Mouse (Mus musculus): Measurements from ENCODE around the gene Tmem238l.

Tmem238l gene

DNA sequence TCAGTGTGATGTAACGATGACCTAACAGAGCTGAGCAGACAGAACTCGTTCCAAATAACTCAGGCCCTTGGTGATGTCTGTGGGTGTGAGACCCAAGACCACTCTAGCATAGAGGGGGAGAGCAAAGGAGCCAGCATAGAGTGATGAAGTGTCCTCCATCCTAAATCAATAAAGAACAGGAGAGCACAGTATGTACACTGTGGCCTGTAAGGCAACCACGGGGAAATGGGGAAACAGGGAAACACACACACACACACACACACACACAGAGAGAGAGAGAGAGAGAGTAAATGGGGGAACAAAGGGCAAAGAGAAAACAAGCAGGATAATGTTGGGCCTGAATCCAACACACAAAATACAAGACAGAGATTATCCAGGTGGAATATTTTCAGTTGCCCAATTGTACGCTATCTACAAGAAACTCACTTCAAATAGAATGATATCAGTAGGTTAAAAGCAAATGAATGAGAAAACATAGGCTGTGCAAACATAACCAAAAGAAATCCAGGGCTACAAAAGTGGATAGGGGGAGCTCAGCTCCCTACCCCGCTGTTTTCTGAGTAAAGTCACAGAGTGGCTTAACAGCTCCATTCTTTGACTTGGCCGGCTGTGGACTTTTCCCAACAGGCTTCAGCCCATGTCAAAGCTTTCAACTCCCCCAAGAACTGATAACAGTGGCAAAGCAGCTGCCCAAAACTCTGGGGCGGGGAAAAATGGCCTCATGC, 19.3 kb downstream of the Tmem238l start:
- DNase-seq (ENCODE audit: low spot score in 2 of 2): no peak

DNA sequence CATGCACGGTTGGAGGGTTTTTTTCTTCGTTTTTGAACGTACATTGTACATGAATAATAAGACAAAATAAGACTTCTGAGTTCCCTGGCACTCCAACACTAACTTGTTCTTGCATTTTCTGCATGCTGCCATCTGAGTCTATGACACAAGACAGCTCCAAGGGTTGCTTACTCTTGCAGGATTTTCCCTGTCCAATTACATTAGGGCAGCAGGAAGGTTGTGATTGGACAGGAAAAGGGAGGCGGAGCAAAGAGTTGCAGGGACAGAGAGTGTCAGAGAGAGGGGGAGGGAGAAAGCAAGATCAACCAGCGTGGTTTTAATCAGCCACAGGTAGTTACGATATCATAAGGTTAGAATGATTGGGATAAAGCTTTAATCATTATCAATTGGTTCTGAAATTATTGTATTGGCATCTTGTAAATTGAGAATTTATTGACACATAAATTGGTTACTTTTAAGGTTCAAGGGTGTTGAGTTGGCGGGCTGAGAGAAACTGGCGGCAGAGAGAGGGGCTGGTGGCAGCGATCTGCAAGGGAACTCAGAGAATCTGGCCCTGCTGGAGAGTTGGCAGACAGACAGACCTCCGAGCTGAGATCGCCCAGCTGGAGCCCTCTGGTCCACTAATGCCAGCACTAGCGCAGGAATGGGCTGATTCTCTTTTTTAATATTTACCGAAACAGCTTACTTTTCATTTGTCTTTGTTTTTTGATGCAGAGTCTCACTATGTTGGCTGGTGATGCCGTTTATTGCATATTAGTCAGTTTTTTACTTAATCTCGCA, 25.1 kb downstream of the Tmem238l start:
- DNase-seq (ENCODE audit: low spot score in 2 of 2): no peak

DNA sequence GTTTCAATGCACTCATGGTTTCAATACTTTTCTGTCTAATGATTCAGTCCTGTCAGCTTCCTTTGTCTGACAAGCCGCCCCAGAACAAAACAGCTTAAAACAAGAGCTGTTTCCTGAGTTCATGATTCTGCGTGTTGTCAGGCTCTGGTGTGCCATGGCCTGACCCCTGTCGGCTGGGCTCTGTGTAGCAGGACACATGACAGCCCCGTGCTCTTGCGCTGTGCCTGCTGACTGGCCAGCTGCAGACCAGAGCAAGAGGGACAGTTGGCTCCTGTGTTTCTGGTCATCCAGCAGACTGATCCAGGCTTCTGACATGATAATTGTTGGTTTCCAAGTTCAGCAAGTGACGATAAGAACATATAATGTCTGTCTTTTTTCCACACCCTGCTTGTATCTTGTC, 26.4 kb downstream of the Tmem238l start:
- DNase-seq (ENCODE audit: low spot score in 2 of 2): no peak

DNA sequence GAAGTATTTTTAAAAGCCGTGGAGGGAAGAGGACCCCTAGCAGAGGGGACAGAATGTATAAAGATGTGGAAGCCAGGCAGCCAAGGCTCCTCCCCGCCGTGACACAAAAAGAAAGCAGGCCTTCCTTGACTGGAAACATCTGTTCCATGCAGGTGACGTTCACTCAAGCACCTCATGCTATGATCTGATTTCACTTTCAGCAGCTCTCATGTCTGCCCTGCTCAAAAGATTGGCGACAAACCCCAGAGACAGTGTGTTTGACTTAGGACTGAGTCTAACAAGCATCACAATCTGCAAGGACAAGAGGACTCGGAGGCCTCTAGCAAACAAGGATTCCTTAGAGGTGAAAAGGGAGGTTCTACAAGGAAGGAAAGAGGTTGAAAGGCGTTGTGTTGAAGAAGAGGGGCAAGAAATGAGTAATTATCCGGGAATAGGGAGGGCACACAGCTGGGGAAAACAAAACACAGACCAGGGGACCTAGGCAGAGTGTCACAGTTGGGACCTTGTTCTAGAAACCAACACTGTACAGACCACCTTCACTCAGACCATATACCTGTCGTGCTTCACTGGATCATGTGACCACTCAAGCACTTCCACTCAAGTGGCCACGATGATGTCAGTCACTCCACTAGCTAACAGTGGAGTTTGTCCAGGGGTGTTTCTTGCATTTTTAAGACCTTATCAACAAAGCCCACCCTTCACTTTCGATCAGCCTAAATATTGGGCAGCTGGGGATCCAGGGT, 27.2 kb downstream of the Tmem238l start:
- no peak for DNase-seq (ENCODE audit: low spot score in 2 of 2)

DNA sequence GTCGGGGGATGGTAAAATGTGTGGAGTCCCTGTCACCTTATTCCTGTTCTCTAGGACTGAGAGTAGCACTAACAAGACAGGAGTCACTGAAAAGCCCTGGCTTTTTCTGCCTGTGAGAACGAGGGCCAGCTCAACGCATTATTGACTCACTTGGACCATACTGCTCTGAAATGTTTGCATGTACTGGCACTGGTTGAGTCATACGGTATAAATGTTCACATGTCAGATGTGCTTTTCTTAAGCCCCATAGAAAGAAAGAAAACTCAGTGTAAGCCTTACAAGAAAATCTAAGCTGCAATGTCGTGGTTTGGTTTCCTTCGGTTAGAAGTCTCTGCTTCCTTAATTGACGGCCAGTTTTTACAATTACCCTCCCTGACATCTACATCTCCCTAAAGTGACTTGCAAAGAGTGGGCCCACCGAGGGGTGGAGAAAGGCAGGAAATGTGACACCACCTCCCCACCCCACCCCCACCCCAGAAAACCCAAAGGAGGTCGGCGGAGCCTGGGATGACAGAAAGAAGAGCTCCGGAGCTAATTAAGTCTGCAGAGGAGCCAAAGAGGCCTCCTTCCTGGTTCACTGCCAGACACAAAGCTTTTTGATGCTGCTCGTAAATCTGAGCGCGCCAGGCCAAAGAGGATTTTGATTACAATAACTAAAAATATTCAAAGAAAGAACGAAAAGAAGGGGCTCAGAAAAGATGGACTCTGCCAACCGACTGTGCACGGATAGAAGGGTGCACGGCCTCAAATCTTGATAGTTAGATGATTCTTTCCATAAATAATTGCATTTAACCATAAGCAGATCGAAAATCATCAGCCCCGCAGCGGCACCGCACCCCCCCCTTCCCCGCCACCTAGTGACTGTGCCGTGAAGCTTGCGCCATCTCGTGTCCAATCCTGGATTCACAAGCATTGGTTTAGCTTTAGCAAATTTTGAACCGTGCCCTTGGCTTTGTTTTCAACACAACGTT, 28.0 kb downstream of the Tmem238l start:
- peak; percentile 22 to 73 for DNase-seq (ENCODE audit: low spot score in 2 of 2)

DNA sequence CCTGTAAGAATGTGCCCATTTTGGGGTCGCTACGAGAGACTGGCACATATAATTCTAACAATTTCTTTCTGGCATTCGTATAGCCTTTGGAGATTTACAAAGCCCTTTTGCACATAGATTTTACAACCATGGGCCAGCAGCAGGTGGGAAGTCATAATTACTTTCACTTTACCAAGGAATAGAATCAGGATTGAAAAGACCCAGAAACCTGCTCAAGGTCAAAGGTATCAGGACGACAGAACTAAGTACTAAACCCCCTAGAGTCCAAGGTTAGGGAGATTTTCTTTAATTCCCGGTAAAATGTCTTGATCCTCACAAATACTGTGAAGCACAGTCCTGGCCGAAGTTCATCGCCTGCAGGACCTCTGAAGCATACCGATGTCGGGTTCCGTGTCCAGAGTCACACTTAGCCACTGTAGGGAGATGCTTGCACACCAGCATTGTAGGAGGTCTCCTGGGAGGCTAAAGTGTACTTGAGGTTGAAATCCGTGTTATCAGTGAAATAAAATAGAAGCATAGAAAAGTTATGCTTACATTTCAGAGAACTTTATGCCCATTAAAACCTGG, 28.8 kb downstream of the Tmem238l start:
- no peak for DNase-seq (ENCODE audit: low spot score in 2 of 2)

DNA sequence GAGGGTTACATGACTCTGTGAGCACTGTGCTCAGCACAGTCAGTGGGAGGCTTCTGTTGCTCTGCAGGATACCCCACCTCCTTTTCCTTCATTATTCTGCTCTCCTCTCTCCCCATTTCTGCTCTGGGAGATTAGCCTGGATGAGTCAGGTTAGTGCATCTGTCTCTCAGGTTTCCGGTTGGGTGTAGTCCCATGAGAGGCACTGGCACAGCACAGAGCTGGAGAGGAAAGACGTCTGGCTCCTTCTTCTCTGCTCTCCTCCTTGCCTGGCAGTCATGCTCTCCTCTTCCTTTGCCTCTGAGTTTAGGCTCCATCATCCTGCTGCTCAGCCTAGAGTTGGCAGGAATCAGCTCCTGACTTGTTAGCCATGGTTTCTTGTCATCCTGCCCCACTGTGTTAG, 35.7 kb downstream of the Tmem238l start:
- DNase-seq (ENCODE audit: low spot score in 2 of 2): no peak

DNA sequence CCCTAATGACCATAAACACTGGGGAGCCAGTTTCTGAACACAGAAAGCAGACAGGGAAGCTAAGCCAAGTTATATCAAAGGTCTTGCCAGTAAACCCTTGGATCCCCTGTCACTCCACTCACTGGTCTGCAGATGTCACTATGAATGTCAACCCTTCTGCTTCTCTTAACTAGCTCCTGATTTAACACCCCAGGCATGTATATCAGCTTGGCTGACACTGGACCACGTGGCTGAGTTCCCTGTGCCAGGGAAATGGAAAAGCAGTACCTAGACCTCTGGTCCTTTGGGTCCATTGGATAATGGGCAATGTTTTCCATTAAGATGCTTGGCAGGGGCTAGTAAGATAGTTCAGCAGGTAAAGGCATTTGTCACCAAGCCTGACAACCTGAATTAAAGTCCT, 37.2 kb downstream of the Tmem238l start:
- DNase-seq (ENCODE audit: low spot score in 2 of 2): no peak

DNA sequence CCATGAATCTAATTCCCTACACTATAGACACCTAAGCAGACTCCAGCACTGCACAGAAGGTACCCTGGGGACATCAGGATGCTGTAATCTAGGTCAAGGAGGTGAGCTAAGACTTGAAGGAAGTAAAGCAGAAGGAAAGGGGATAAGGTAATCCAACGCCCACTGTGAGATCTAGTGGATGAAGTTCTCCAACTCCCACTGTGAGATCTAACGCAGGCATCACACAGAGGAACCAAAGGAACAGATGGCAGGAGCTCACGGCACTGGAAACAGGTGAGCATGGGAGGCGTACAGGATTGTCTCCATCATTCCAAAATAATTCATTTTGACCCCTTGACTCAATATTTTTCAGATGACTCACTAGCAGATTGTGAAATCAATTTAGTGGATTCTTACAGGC, 40.0 kb downstream of the Tmem238l start:
- no peak for DNase-seq (ENCODE audit: low spot score in 2 of 2)

DNA sequence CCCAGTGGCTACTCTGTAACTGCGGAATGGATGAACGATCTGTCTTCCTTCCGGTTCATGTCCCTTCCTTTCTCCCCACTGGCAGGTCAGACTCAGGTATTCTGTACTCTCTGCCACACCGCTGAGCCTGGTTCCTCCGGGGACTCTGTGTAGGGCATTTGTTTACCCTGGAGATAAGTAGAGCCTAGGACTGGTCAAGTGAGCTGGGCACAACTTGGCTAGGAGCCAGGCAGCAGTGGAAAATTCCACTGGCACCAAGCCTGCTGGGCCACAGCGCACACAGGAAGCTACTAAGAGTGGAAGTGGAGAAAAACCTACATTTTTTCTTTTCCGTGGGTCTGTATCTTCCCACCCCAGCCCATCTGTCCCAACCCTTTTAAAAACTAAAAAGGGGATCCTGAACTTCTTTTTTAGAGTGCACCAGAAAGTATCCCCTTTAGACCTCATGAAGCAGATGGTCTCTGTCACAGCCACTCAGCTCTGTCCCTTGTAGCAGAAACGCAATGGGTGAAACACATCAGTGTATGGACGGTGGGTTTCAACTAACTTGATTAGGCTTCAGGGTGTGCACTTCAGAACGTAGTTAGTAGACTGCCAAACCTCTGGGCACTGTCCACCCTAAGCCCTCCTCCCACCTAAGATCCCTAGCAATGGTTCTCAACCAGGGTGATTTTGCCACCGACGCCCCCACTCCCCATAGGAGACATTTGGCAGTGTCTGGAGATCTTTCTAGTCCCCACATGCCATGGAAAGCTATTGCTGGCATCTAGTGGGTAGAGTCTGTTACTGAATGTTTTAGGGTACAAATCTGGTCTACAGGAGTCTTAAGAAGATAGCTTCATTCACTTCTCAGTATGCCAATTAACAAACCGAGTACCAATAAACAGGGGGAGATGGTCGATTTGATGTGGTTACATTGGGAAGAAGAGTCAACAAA, 42.3 kb downstream of the Tmem238l start:
- no peak for DNase-seq (ENCODE audit: low spot score in 2 of 2)

DNA sequence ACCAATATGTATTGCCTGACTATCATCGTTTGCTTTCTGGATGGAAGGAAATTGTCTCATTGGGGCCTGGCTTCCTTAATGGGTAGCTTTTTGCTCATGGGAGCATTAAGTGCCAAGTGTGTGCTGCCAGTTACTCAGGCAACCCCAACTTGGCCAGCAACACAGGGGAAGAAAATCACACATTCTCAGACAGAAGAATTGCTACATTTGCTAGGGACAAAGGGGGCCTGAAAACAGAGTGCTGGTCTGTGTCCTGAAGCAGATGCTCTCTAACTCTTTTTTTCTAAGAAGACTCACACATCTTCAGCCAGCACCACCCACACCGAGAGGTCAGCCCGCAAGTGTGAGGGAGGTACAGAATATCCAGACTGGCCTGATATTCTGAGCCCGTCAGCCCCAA, 44.2 kb downstream of the Tmem238l start:
- DNase-seq (ENCODE audit: low spot score in 2 of 2): no peak

DNA sequence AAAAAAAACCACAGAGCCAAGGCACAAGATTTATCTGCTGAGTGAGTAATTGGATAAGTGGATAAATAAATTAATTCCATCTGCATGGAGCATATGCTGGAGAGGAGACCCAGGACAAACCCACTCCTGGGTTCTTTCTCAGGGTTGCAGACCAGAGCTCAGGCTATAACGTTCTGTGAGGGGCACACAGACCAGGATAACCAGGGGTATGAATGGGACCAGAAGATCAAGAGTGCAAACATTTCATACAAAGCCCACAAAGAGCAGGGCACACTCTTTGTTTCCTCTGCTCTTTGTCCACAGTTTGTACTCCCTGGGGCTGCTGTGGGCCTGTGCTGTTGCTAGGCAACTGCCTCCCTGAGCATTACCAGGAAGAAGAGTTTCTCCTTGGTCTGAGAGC, 45.3 kb downstream of the Tmem238l start:
- no peak for DNase-seq (ENCODE audit: low spot score in 2 of 2)

DNA sequence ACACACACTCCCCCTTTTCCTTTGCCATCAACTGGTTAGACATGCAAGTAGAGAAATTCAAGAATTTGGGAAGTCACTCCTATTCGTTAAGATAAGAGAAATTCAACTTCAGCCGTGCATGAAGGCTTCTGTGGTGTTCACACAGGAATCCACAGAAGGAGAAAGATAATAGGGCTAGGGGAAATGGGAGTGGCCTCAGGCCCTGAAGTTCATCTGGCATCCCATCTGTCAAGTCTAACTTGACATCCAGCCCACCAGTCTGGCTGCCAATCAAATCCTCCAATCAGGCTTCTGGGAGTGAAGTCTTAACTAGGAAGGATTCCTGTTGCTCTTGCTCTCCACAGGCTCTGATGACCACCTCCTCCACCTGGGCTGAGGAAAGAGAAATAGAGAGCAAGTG, 46.5 kb downstream of the Tmem238l start:
- no peak for DNase-seq (ENCODE audit: low spot score in 2 of 2)

DNA sequence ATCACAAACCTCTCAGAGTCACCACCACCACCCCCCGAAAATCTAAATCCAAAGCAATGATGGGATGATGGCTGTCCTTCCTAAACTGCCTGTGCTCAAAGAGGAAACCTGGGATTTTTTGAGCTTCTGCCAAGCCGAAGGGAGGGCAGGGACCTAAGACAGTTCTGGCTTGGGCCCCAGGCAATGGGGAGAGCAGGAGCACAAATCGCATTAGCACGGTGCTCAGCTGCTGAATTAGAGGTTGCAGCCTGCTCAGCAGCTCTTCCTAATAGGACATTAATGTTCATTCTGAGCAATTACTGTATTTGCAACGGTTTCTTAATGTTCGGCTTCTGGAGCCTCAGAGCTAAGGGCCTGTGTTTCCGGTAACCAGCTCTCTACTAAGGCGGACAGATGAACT, 51.5 kb downstream of the Tmem238l start:
- DNase-seq (ENCODE audit: low spot score in 2 of 2): no peak

DNA sequence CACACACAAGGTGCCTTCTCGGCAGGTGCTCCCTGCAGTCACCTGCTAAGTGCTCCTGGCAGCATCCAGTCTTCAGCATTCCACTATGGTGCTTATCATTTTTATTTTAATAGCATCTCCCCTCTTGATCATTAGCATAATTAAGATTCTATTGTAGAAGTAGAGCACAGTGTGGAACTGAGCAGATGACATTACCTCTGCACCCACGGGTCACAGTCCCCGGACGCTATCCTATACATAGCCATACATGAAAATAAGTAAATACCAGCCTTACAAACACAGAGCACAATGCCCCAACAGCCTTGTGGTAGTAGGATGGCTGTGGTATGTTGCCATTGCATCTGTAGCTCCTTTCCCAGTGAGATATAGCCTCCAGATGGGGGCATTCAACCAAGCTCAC, 52.1 kb downstream of the Tmem238l start:
- DNase-seq (ENCODE audit: low spot score in 2 of 2): no peak

DNA sequence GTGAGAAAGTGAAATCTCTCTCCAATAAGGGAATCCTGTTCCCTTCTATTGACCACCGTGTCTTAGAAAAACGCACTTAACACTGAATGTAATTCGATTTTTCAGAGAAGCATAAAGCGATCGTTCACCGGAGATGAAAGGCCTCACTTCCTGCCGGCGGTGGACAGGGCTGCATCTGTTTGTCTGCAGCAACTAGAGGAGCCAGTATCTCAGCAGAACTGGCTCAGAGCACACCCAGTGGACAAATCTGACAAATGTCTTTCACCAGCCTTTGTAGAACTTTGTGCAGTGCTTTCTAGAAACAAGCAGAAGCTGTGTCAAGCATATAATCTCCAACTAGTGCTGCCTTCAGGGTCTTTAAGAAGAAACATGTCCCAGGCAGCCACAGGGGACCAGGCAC, 54.0 kb downstream of the Tmem238l start:
- DNase-seq (ENCODE audit: low spot score in 2 of 2): no peak

DNA sequence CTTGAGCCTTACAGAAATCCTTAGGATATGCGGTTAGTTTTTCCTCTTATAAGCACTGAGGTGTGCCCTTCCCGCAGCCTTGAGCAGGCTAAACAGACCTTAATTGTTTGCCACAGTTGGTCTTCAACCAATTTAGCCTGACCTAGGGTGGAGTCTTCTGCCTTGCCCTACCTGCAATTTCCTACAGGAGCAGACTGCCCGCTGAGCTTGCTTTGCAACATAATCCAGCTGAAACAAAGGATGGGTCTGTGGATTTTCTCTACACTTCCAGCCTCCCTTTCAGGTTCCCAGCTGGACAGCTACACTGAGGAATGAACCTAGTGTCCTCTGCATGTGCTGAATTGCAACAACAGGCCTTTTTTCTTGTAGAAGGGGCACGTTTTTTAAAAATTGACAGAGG, 55.2 kb downstream of the Tmem238l start:
- no peak for DNase-seq (ENCODE audit: low spot score in 2 of 2)

Measured in frontal cortex, postnatal 14 days (tissue).